ENCODE assay signal across 8 mouse cellular contexts in the genomic region with DNA sequence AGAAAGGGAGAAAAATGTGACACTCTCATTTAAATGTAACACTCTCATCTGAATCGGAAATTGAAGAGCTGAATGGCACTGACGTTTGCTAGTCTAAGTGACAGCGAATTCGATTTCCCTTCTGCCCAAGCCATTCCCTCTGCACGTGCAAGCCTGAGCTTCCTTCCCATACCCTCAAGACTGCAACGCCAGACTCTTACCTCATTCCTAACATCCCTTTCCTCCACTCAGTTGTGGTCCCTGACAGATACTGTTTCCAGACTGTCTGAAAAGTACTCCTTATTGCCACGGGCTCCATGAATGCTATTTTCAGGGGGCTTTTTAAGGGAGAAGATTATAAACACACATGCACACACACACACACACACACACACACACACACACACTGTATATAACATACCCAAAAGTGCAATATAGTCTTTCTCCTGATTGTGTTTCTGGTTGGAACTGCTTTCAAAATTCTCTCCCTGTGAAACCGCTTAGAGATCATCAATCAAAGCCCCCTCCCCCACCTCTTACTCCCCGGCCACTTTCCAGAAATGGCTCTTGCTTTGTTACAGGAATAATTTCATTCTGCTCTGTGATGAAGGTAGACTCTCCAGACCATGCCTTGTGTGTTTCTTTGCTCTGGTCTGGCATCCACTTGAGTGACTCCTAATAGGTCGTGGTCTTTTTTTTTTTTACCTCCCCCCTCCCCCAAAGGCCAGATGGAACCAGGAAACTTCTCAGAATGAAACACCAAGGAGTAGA. TPM values are rescaled to one million over a fixed set of nuclear protein-coding genes. Genes with fewer than 3 reads are reported as not detected.
DNase-seq lines count a peak whose midpoint lies in the region; ATAC-seq and TF ChIP-seq lines count a peak whose summit lies in the region.

No protein-coding gene starts in this region.

- DNase-seq in left cerebral cortex, adult 2 months (ENCODE audit: extremely low spot score in 1 of 2, low spot score in 2 of 2): no peak
- DNase-seq in left cerebral cortex, postnatal 10 days (ENCODE audit: extremely low spot score in 1 of 2, low spot score in 2 of 2): no peak
- DNase-seq in lung, embryonic 14.5 days: peak; percentile 73
- DNase-seq in yolk sac, embryonic 10.5 days (ENCODE audit: low spot score): no peak
- DNase-seq in ovary, adult 18-20 months (ENCODE audit: low spot score): no peak
- DNase-seq in layer of hippocampus, postnatal 25 days (ENCODE audit: extremely low spot score in 1 of 2, low spot score in 1 of 2): no peak

- 3% methylated on average over 10 of the region's 10 CpGs for WGBS in heart, embryonic 15.5 days
- WGBS in lung, embryonic 14.5 days: 2% methylated on average over 10 of the region's 10 CpGs
- 8% methylated on average over 10 of the region's 10 CpGs for whole genome bisulfite sequencing in small intestine, adult 2 months

- no peak for TF ChIP-seq POLR2A in small intestine, adult 2 months (IDR thresholded peaks at IDR 0.05; ENCODE audit: low read depth, low read length)

- peak overlapping the region; percentile 47; the same call in 1 of the 2 replicates for H3K4me3 ChIP-seq in left cerebral cortex, adult 2 months
- H3K4me3 ChIP-seq in heart, embryonic 15.5 days: peak overlapping the region; percentile 71
- peak overlapping the region; percentile 70 for H3K4me3 ChIP-seq in lung, embryonic 14.5 days (ENCODE audit: low read depth, low read length)
- peak overlapping the region; percentile 69; the same call in 1 of the 2 replicates for H3K4me3 ChIP-seq in small intestine, adult 2 months (ENCODE audit: low read depth, low read length)

- H3K9me3 ChIP-seq in heart, embryonic 15.5 days (replicated peaks): no peaks in the 10 kb centered on the region
- H3K9me3 ChIP-seq in lung, embryonic 14.5 days (ENCODE audit: low read depth, low read length): no peaks in the 10 kb centered on the region

- H3K9ac ChIP-seq in heart, embryonic 15.5 days: peak overlapping the region; percentile 71
- peak overlapping the region; percentile 48 for H3K9ac ChIP-seq in lung, embryonic 14.5 days

- no peaks in the 10 kb centered on the region for H3K27me3 ChIP-seq in heart, embryonic 15.5 days
- no peaks in the 10 kb centered on the region for H3K27me3 ChIP-seq in lung, embryonic 14.5 days (ENCODE audit: insufficient read depth, low read length)
- H3K27me3 ChIP-seq in small intestine, adult 2 months (ENCODE audit: control insufficient read depth, insufficient read depth, low read length): no peaks in the 10 kb centered on the region

- peaks cover 16% of the 10 kb centered on the region for H3K4me1 ChIP-seq in heart, embryonic 15.5 days (replicated peaks)
- H3K4me1 ChIP-seq in lung, embryonic 14.5 days (ENCODE audit: insufficient read depth): peaks cover 20% of the 10 kb centered on the region
- no peaks in the 10 kb centered on the region; the same call in 1 of the 2 replicates for H3K4me1 ChIP-seq in small intestine, adult 2 months (ENCODE audit: control insufficient read depth, insufficient read depth, insufficient read length, low read length)

- peak overlapping the region; percentile 78 for H3K4me2 ChIP-seq in heart, embryonic 15.5 days
- H3K4me2 ChIP-seq in lung, embryonic 14.5 days: peak overlapping the region; percentile 71

- intact Hi-C loops in left cerebral cortex, adult 2 months (cut with DNase I): no loop called here
- intact Hi-C loops in left cerebral cortex, postnatal 10 days (cut with DNase I): loop anchor here (10.0 kb wide), 1 partner anchor 150 kb away; no protein-coding TSS in a partner anchor

- H3K36me3 ChIP-seq in heart, embryonic 15.5 days: no peaks in the 10 kb centered on the region
- H3K36me3 ChIP-seq in lung, embryonic 14.5 days (ENCODE audit: insufficient read depth): no peaks in the 10 kb centered on the region
- H3K36me3 ChIP-seq in small intestine, adult 2 months (ENCODE audit: control insufficient read depth, insufficient read depth, low read length): no peaks in the 10 kb centered on the region

- no peak overlapping the region for H3K27ac ChIP-seq in left cerebral cortex, adult 2 months
- H3K27ac ChIP-seq in heart, embryonic 15.5 days: peak overlapping the region; percentile 86
- peak overlapping the region; percentile 97 for H3K27ac ChIP-seq in lung, embryonic 14.5 days (ENCODE audit: low read depth)
- no peak overlapping the region for H3K27ac ChIP-seq in small intestine, adult 2 months (ENCODE audit: insufficient read depth, low read depth, low read length)

- TF ChIP-seq CTCF in left cerebral cortex, adult 2 months (IDR thresholded peaks at IDR 0.05): no peak
- TF ChIP-seq CTCF in lung, embryonic 14.5 days (IDR thresholded peaks at IDR 0.05; ENCODE audit: low read depth): no peak
- no peak for TF ChIP-seq CTCF in small intestine, adult 2 months (IDR thresholded peaks at IDR 0.05; ENCODE audit: extremely low read depth, insufficient read length, insufficient replicate concordance, low read depth, low read length)

- ATAC-seq in heart, embryonic 15.5 days (replicated peaks; ENCODE audit: insufficient number of reproducible peaks, insufficient read depth, low FRiP score, low read depth): peak; percentile 59
- peak; percentile 64 for ATAC-seq in lung, embryonic 14.5 days (ENCODE audit: insufficient read depth)

RNA-seq across cellular contexts. Expression of gene Arhgap28, which starts 0.8 kb away (rescaled TPM):
- total RNA-seq in left cerebral cortex, adult 2 months (2021): under 1 TPM; 0.65 to 0.86 TPM
- total RNA-seq in left cerebral cortex, postnatal 10 days (2021): 1 to 10 TPM; 1.8 to 2.0 TPM
- 11.6 and 16.3 TPM in 2 replicates for polyA plus RNA-seq in heart, embryonic 15.5 days (2015; fragmentation: Nextera tagmentation; extraction: Ambion mirVana)
- polyA plus RNA-seq in lung, embryonic 14.5 days (2014; fragmentation: Nextera tagmentation; extraction: Ambion mirVana): 70.4 and 71.4 TPM in 2 replicates
- polyA plus RNA-seq in small intestine, adult 2 months (2012; rRNA removed): 0.48 and 0.93 TPM in 2 replicates
- total RNA-seq in layer of hippocampus, postnatal 25 days (2021): under 1 TPM; 0.32 to 0.49 TPM

Comparison
In these comparisons a context has a peak if more than half of its experiments do, and no peak if none do; other contexts are left out.
1. H3K27ac ChIP-seq: peak in heart, embryonic 15.5 days (single experiment) and lung, embryonic 14.5 days (single experiment); none in left cerebral cortex, adult 2 months (single experiment) and small intestine, adult 2 months (single experiment).
2. Peak in every context shown above with its lines, with median percentiles within 50 percentile points of each other: H3K4me3 ChIP-seq.